Mouse (Mus musculus) frontal cortex, postnatal 14 days (tissue): ENCODE data around the gene Nrxn1.
A peak's percentile ranks its signal among the peaks of the same experiment; 100 is the strongest.

Source experiments
- DNase-seq, 2 experiments: peaks; one replicate each; pipeline ENCODE4 v3.0.0; 2022; ENCODE audit warnings: low spot score in 2 of 2

Gene Nrxn1

GRCm38 (mm10) chr17:90809197-90810163 is 283.4 kb downstream of the Nrxn1 start:
- DNase-seq = peak; percentile 28 to 67

GRCm38 (mm10) chr17:90808256-90808655 is 284.6 kb downstream of the Nrxn1 start:
- DNase-seq = no peak

GRCm38 (mm10) chr17:90807199-90807598 is 285.7 kb downstream of the Nrxn1 start:
- no peak for DNase-seq

GRCm38 (mm10) chr17:90798689-90799088 is 294.2 kb downstream of the Nrxn1 start:
- no peak for DNase-seq

GRCm38 (mm10) chr17:90797659-90798288 is 295.1 kb downstream of the Nrxn1 start:
- no peak for DNase-seq

- DNase-seq = no peak
Observed at GRCm38 (mm10) chr17:90796974-90797373, 295.9 kb downstream of the Nrxn1 start.

- no peak for DNase-seq
Observed at GRCm38 (mm10) chr17:90788491-90789127, 304.3 kb downstream of the Nrxn1 start.

GRCm38 (mm10) chr17:90788040-90788439 is 304.8 kb downstream of the Nrxn1 start:
- DNase-seq = no peak

GRCm38 (mm10) chr17:90787121-90787788 is 305.6 kb downstream of the Nrxn1 start:
- no peak for DNase-seq

GRCm38 (mm10) chr17:90780481-90780880 is 312.4 kb downstream of the Nrxn1 start:
- no peak for DNase-seq

- no peak for DNase-seq
Observed at GRCm38 (mm10) chr17:90775397-90775796, 317.5 kb downstream of the Nrxn1 start.

- no peak for DNase-seq
Observed at GRCm38 (mm10) chr17:90773233-90773632, 319.6 kb downstream of the Nrxn1 start.

- DNase-seq = no peak
Observed at GRCm38 (mm10) chr17:90768216-90768615, 324.7 kb downstream of the Nrxn1 start.

- DNase-seq = no peak
Observed at GRCm38 (mm10) chr17:90727124-90727523, 365.7 kb downstream of the Nrxn1 start.

- DNase-seq = peak; percentile 21 to 43
Observed at GRCm38 (mm10) chr17:90704773-90705172, 388.1 kb downstream of the Nrxn1 start.

GRCm38 (mm10) chr17:90702626-90703025 is 390.2 kb downstream of the Nrxn1 start:
- no peak for DNase-seq

- no peak for DNase-seq
Observed at GRCm38 (mm10) chr17:90696071-90696800, 396.6 kb downstream of the Nrxn1 start.

GRCm38 (mm10) chr17:90695086-90695584 is 397.7 kb downstream of the Nrxn1 start:
- DNase-seq = no peak

- DNase-seq = no peak
Observed at GRCm38 (mm10) chr17:90684172-90684571, 408.7 kb downstream of the Nrxn1 start.

- DNase-seq = no peak
Observed at GRCm38 (mm10) chr17:90681019-90681418, 411.9 kb downstream of the Nrxn1 start.

GRCm38 (mm10) chr17:90676676-90677075 is 416.2 kb downstream of the Nrxn1 start:
- DNase-seq = no peak
